Mouse (Mus musculus): ENCODE results near the gene Gp1bb. TPM values are rescaled to one million over a fixed set of nuclear protein-coding genes. Genes with fewer than 3 reads are reported as not detected.

The Gp1bb gene
- total and polyA plus RNA-seq, 3 experiments: not detected

GRCm38 (mm10) chr16:18588738-18589055 lies 33.5 kb downstream of the Gp1bb start:
- in situ Hi-C loops (cut with MboI; ENCODE audit: low pct_ligation_motif_present, low pct_unique_long_range_greater_than_20kb, low sequenced_read_pairs): no loop called here
- H3K4me2 ChIP-seq (ENCODE audit: insufficient read depth, low read depth, poor library complexity, severe bottlenecking): no peak overlapping the region
- no peak overlapping the region for H3K27ac ChIP-seq (ENCODE audit: insufficient read depth, low read depth)
- H3K79me2 ChIP-seq (replicated peaks; ENCODE audit: control insufficient read depth, extremely low read depth, insufficient read depth, poor library complexity, severe bottlenecking): no peaks in the 10 kb centered on the region
- peaks cover 34% of the 10 kb centered on the region for H3K9me3 ChIP-seq (replicated peaks; ENCODE audit: low read length)
- peaks cover 4 to 7% of the 10 kb centered on the region in 2 experiments; a peak in 2 of 4 replicates for H3K4me1 ChIP-seq (ENCODE audit: control insufficient read depth in 1 of 2, insufficient read depth in 2 of 2)
- no peak for DNase-seq (ENCODE audit: extremely low read depth)
- dilution Hi-C loops (cut with MboI; ENCODE audit: extremely low pct_ligation_motif_present, extremely low pct_unique_long_range_greater_than_20kb, low sequenced_read_pairs): no loop called here
- peaks cover 36% of the 10 kb centered on the region for H3K27me3 ChIP-seq (replicated peaks)
- no peak overlapping the region for H3K4me3 ChIP-seq (replicated peaks in 1 of 3; ENCODE audit: low read depth in 2 of 3, low read length in 2 of 3, poor library complexity in 1 of 3)
- no peak overlapping the region for H3K9ac ChIP-seq (ENCODE audit: insufficient read depth, low read depth)
- H3K36me3 ChIP-seq (replicated peaks in 1 of 2; ENCODE audit: control insufficient read depth in 1 of 2, insufficient read depth in 1 of 2, low read length in 1 of 2): no peaks in the 10 kb centered on the region
- TF ChIP-seq CTCF (conservative IDR thresholded peaks at IDR 0.05 in 1 of 2, IDR thresholded peaks at IDR 0.05 in 1 of 2; ENCODE audit: low read depth in 2 of 2, low read length in 2 of 2): no peak
- TF ChIP-seq POLR2A (IDR thresholded peaks at IDR 0.05; ENCODE audit: low read depth, low read length): no peak
- TF ChIP-seq RAD21 (IDR thresholded peaks at IDR 0.05; ENCODE audit: low read depth, low read length): no peak
- TF ChIP-seq MAZ (IDR thresholded peaks at IDR 0.05; ENCODE audit: low read depth, low read length): no peak
- TF ChIP-seq ZKSCAN1 (IDR thresholded peaks at IDR 0.05; ENCODE audit: borderline replicate concordance, low read depth, low read length): no peak
- no peak for TF ChIP-seq TCF12 (IDR thresholded peaks at IDR 0.05; ENCODE audit: low read depth, low read length)
- no peak for TF ChIP-seq SIN3A (IDR thresholded peaks at IDR 0.05; ENCODE audit: low read length)
- TF ChIP-seq HCFC1 (IDR thresholded peaks at IDR 0.05; ENCODE audit: low read depth, low read length): no peak
- TF ChIP-seq MAFK (IDR thresholded peaks at IDR 0.05; ENCODE audit: insufficient replicate concordance, low read length): no peak
- no peak for TF ChIP-seq GABPA (IDR thresholded peaks at IDR 0.05; ENCODE audit: insufficient replicate concordance, low read depth, low read length)
- no peak for TF ChIP-seq RCOR1 (conservative IDR thresholded peaks at IDR 0.05; ENCODE audit: low read depth, low read length)

GRCm38 (mm10) chr16:18587847-18588737 lies 34.1 kb downstream of the Gp1bb start:
- Histone ChIP-seq H3K4me1 (ENCODE audit: control insufficient read depth in 1 of 2, insufficient read depth in 2 of 2) (peaks cover 4 to 7% of the 10 kb centered on the region in 2 experiments; a peak in 2 of 4 replicates), H3K27me3 (replicated peaks) (peaks cover 30% of the 10 kb centered on the region), H3K27ac (ENCODE audit: insufficient read depth, low read depth) (no peak overlapping the region), H3K36me3 (replicated peaks in 1 of 2; ENCODE audit: control insufficient read depth in 1 of 2, insufficient read depth in 1 of 2, low read length in 1 of 2) (no peaks in the 10 kb centered on the region), H3K9me3 (replicated peaks; ENCODE audit: low read length) (peaks cover 38% of the 10 kb centered on the region), H3K9ac (ENCODE audit: insufficient read depth, low read depth) (no peak overlapping the region), H3K4me3 (replicated peaks in 1 of 3; ENCODE audit: low read depth in 2 of 3, low read length in 2 of 3, poor library complexity in 1 of 3) (no peak overlapping the region), H3K4me2 (ENCODE audit: insufficient read depth, low read depth, poor library complexity, severe bottlenecking) (no peak overlapping the region), H3K79me2 (replicated peaks; ENCODE audit: control insufficient read depth, extremely low read depth, insufficient read depth, poor library complexity, severe bottlenecking) (no peaks in the 10 kb centered on the region)
- no peak for DNase-seq (ENCODE audit: extremely low read depth)
- in situ Hi-C loops (cut with MboI; ENCODE audit: low pct_ligation_motif_present, low pct_unique_long_range_greater_than_20kb, low sequenced_read_pairs) (no loop called here), dilution Hi-C loops (cut with MboI; ENCODE audit: extremely low pct_ligation_motif_present, extremely low pct_unique_long_range_greater_than_20kb, low sequenced_read_pairs) (no loop called here)
- TF ChIP-seq MEF2A (IDR thresholded peaks at IDR 0.05; ENCODE audit: borderline replicate concordance, low read depth, low read length): no peak
- TF ChIP-seq TBP (conservative IDR thresholded peaks at IDR 0.05; ENCODE audit: low read depth, low read length): no peak
- TF ChIP-seq MAX (IDR thresholded peaks at IDR 0.05; ENCODE audit: low read length): no peak
- no peak for TF ChIP-seq SIN3A (IDR thresholded peaks at IDR 0.05; ENCODE audit: low read length)
- no peak for TF ChIP-seq PAX5 (IDR thresholded peaks at IDR 0.05; ENCODE audit: low read length)
- no peak for TF ChIP-seq ZMIZ1 (IDR thresholded peaks at IDR 0.05; ENCODE audit: low read depth, low read length)
- no peak for TF ChIP-seq CHD1 (IDR thresholded peaks at IDR 0.05; ENCODE audit: low read depth, low read length)
- no peak for TF ChIP-seq USF1 (IDR thresholded peaks at IDR 0.05; ENCODE audit: low read depth, low read length)
- no peak for TF ChIP-seq EP300 (IDR thresholded peaks at IDR 0.05; ENCODE audit: low read length)
- no peak for TF ChIP-seq NELFE (IDR thresholded peaks at IDR 0.05; ENCODE audit: low read depth, low read length)
- TF ChIP-seq BHLHE40 (IDR thresholded peaks at IDR 0.05; ENCODE audit: low read depth, low read length): no peak
- TF ChIP-seq ELF1 (IDR thresholded peaks at IDR 0.05; ENCODE audit: low read depth, low read length): no peak
- no peak for TF ChIP-seq E2F4 (IDR thresholded peaks at IDR 0.05; ENCODE audit: insufficient replicate concordance, low read depth, low read length)
- TF ChIP-seq POLR2AphosphoS2 (IDR thresholded peaks at IDR 0.05; ENCODE audit: low read depth, low read length): no peak
- no peak for TF ChIP-seq GABPA (IDR thresholded peaks at IDR 0.05; ENCODE audit: insufficient replicate concordance, low read depth, low read length)
- no peak for TF ChIP-seq MXI1 (IDR thresholded peaks at IDR 0.05; ENCODE audit: low read depth, low read length)
- no peak for TF ChIP-seq IRF4 (IDR thresholded peaks at IDR 0.05; ENCODE audit: low read depth, low read length)
- no peak for TF ChIP-seq ZNF384 (IDR thresholded peaks at IDR 0.05; ENCODE audit: low read depth, low read length)
- TF ChIP-seq ZKSCAN1 (IDR thresholded peaks at IDR 0.05; ENCODE audit: borderline replicate concordance, low read depth, low read length): no peak

All from CH12.LX (cell line).